Mouse (Mus musculus) brain, embryonic 14.5 days (tissue): ENCODE data around the gene Ece1. TPM values are rescaled to one million over a fixed set of nuclear protein-coding genes. Genes with fewer than 3 reads are reported as not detected.

Experiments used
- DNase-seq: peaks from one replicate; pipeline ENCODE4 v3.0.0-alpha.2; 2011; ENCODE audit warnings: low read depth
- CTCF ChIP-seq: fragments of 200-500 bp; IDR thresholded peaks from 2 replicates; pipeline ENCODE4 v1.5.1; 2012; ENCODE audit warnings: inconsistent platforms, mild to moderate bottlenecking, moderate library complexity, borderline replicate concordance; ENCODE audit not compliant: insufficient read depth, insufficient read length; ENCODE audit errors: extremely low read depth
- POLR2A ChIP-seq: fragments of 200-500 bp; IDR thresholded peaks from 2 replicates; pipeline ENCODE4 v1.6.1; 2012; ENCODE audit warnings: mild to moderate bottlenecking, inconsistent platforms, borderline replicate concordance; ENCODE audit not compliant: poor library complexity, insufficient read depth, insufficient read length, severe bottlenecking; ENCODE audit errors: extremely low read depth
- polyA plus RNA-seq: library from polyadenylated mRNA; depleted of rRNA; stranded (reverse); fragments of >200 nt; gene quantifications from 2 replicates; pipeline ENCODE4 v1.2.3, GENCODE M21; 2012

The Ece1 gene
- polyA plus RNA-seq, 1 experiment: 15.8 TPM

DNA sequence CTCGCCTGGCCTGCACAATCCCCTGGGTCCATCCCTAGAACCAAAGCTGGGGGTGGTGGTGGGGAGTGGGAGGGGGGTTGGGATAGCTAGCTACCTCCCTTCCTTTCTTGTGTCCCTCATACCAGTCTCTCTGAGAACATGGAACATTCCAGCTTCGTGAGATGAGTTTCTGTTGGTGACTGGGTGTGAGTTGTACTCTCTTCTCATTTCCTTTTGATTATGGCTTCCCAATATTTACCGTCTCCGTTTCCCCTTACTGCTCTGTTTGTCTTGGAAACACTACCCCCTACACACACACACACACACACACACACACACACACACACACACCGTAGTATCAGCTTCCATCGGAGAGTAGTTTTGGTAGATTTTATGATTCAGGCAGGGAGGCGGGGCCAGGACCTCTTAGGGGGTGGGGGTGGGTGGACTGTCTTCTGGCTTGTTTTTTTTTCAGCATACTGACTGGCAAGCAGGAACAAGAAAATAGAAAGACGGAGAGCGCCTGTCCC is 68.5 kb downstream of the Ece1 start:
- no peak for TF ChIP-seq CTCF
- no peak for TF ChIP-seq POLR2A
- DNase-seq: peak; percentile 31

DNA sequence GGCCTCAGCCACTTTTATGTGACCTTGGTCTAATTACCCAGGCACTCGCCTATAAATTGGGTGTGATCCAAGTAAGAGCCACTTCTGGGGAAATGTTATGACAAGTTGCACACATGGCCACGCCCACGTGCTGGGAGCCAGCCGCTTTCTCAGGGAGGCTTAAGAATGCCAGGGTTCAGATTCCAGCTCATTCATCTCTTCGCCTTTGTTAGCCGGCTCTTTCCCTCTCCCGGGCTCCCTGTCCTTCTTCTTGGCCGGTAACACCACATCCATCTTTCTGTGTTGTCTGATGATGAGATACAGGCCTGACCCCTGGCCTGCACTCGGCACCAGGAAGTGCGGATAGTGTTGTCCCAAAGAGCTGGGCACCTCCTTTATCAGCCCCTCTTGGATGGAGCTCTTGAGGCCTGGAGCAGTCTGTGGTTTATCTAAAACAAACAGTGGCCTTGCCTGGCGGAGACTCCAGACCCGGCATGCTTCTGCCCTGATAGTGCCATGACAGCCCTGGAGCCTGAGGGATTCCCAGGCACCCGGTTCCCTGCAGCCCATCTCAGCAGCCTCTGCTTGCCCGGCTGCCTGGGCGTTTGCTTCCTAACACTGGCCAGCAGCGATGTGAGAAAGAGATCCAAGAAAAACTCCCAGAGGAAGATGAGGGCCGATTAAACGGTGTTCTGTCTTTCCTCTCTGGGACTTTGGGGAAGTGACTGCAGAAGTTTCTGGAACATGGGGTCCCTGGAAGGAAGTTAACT is 69.1 kb downstream of the Ece1 start:
- peak; percentile 96 for DNase-seq
- no peak for TF ChIP-seq POLR2A
- TF ChIP-seq CTCF: no peak

DNA sequence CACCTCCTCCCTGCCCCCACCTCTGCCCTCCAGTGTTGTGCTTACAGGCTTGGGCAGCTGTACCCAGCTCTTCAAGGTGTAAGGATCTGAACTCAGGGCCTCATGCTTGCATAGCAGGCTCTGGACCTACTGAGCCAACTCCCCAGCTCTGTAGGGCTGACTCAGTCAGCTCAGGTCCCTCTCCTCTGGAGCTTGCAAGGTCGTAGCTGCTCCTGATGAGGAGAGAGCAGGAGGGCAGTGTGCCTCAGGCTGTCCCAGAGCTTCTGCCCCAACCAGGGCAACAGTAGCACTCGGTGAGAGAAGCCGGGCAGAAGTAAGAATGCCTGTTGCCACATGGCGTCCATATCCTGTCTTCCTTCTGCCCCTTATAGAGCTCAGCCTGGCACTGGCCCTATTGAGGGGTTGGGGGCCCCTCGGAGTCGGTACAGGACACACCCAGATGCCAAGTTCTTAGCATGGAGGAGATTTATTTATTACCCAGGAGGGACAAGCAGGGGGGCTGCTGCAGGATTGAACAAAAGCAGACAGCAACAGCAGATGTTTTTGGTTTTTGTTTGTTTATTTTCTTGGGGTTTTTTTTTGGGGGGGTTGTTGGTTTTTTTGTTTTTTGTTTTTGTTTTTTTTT is 70.6 kb downstream of the Ece1 start:
- TF ChIP-seq POLR2A: no peak
- TF ChIP-seq CTCF: no peak
- no peak for DNase-seq

GRCm38 (mm10) chr4:137933328-137933727 is 71.3 kb downstream of the Ece1 start:
- TF ChIP-seq POLR2A: no peak
- no peak for TF ChIP-seq CTCF
- no peak for DNase-seq

- no peak for DNase-seq
- no peak for TF ChIP-seq CTCF
- TF ChIP-seq POLR2A: no peak
Measured at GRCm38 (mm10) chr4:137936134-137936533, 74.1 kb downstream of the Ece1 start.

GRCm38 (mm10) chr4:137940061-137940460 is 78.0 kb downstream of the Ece1 start:
- TF ChIP-seq POLR2A (no peak), CTCF (no peak)
- peak; percentile 71 for DNase-seq

GRCm38 (mm10) chr4:137941131-137941844 is 79.3 kb downstream of the Ece1 start:
- DNase-seq: no peak
- TF ChIP-seq CTCF (no peak), POLR2A (no peak)

DNA sequence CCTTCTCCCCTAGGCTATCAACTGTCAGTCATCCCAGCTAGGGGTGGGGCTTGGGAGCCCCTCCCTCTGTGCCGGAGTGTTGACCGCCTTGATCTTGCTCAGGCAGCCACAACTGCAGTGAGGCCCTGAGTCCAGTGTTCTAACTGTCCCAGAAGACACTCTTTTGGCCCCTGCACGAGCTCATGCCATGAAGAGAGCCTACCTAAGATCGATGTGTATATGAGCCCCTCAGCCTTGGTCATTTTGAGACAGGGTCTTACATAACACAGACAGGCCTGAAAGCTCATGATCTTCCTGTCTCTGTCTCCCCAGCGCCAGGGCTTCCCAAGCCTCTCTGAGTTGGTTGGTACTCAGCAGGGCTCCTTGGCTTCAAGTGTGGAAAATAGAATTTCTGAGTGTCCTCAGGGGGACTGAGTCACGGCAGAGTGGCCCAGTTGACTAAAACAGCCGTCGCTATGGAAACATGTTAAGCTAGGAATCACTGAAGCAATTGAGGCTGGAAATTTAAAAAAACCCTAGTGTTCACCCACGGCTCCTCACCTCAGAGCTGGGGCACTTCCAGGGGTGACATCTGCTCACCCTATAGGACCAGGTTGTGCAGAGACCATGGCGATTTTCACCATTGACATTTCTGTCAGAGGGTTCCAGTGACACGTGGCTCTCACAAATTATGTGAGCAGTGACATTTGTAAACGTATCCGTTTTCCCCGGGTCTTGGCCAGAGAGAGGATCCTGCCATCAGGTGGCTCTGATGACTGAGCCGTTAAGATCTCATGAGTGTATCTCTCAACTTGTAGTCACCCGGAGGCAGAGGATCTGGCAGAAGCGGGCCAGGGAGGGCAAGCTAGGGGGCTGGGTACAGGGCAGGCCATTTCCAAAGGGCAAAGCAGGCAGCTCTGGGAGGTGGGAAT is 80.1 kb downstream of the Ece1 start:
- no peak for TF ChIP-seq CTCF
- no peak for TF ChIP-seq POLR2A
- DNase-seq: peak; percentile 52

GRCm38 (mm10) chr4:137942782-137943486 is 80.9 kb downstream of the Ece1 start:
- no peak for TF ChIP-seq CTCF
- TF ChIP-seq POLR2A: no peak
- DNase-seq: peak; percentile 58

- TF ChIP-seq POLR2A: no peak
- no peak for TF ChIP-seq CTCF
- DNase-seq: no peak
Measured at GRCm38 (mm10) chr4:137943540-137943939, 81.5 kb downstream of the Ece1 start.
